Mouse (Mus musculus): ENCODE data around the gene Tepp.

GRCm38 (mm10) chr8:95289066-95289650, 21.2 kb upstream of the Tepp start:
- TF ChIP-seq POLR2A (IDR thresholded peaks at IDR 0.05; ENCODE audit: extremely low read depth, insufficient read depth, low read length) (no peak), CTCF (IDR thresholded peaks at IDR 0.05; ENCODE audit: extremely low read depth, insufficient read depth, low read length) (no peak)

Data from cortical plate, adult 2 months (tissue).